Mouse (Mus musculus) embryonic facial prominence, embryonic 10.5 days (tissue): Measurements from ENCODE around the gene Arl10. TPM values are rescaled to one million over a fixed set of nuclear protein-coding genes. Genes with fewer than 3 reads are reported as not detected.

Experiments
- DNase-seq: peaks from one replicate; pipeline ENCODE4 v3.0.0-alpha.2; 2017; ENCODE audit warnings: low spot score
- H3K27ac ChIP-seq: fragments of 300-500 bp; sonication (generic); replicated peaks from 2 replicates; pipeline ENCODE4 v1.5.1; 2016; ENCODE audit warnings: mild to moderate bottlenecking
- H3K27me3 ChIP-seq: fragments of 300-500 bp; sonication (generic); replicated peaks from 2 replicates; pipeline ENCODE4 v1.6.1; 2016; ENCODE audit warnings: low read depth, mild to moderate bottlenecking; ENCODE audit not compliant: poor library complexity, severe bottlenecking
- H3K36me3 ChIP-seq: fragments of 300-500 bp; sonication (generic); replicated peaks from 2 replicates; pipeline ENCODE4 v1.6.1; 2016; ENCODE audit warnings: mild to moderate bottlenecking, moderate library complexity
- H3K4me1 ChIP-seq: fragments of 300-500 bp; sonication (generic); 2 replicates; pipeline ENCODE4 v1.6.1; 2016
- H3K4me3 ChIP-seq: fragments of 300-500 bp; sonication (generic); 2 replicates; pipeline ENCODE4 v1.5.1; 2016; ENCODE audit warnings: mild to moderate bottlenecking, moderate library complexity
- H3K9me3 ChIP-seq: fragments of 300-500 bp; sonication (generic); 2 replicates; pipeline ENCODE4 v1.6.1; 2016; ENCODE audit warnings: mild to moderate bottlenecking
- WGBS: fragments of 180-500 bp; shearing (Covaris S2); methylation state at CpG from one replicate; pipeline ENCODE4 v1.1.7; 2016; 5-methylcytosine and 5-hydroxymethylcytosine counted together
- polyA plus RNA-seq: library from polyadenylated mRNA; unstranded; fragments of >200 nt; fragmentation: Nextera tagmentation; extraction: Ambion mirVana; gene quantifications from 2 replicates; pipeline ENCODE4 v1.2.1, GENCODE M21; 2016

The Arl10 gene
- polyA plus RNA-seq, 1 experiment from 2014 or later: 29.6 TPM

DNA sequence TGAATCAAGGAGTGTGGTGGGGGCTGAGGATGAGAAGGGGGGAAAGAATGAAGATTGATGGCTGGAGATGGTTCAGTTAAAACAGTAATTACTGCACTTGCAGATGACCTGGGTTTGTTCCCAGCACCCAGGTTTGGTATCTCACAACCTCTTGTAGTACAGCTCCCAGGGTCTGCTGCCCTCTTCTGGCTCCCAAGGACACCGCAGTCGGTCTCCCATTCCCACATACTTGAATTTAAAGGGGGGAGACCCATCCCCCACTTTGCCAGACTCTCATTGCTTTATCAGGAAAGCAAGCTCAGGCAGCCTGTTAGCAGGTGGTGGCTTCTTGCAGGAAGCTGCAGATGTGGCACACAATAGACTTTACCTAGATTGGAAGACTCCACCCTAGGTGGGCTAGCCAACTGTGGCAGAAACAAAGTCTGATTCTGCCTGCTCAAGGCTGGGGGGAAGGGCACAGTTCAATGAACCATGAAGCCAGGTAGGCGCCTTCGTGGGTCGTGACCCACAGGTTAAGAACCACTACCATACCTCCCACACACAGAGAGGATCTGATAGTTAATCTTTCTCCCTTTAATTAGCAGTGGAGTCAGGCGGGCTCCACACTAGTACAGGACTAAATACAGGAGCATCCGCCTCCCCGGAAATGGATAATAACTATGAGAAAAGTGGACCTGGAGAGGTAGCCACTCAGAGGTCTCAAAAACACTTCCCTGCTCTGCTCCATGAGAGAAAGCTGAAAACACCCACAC lies 9.0 kb upstream of the Arl10 start:
- Histone ChIP-seq H3K4me3 (peak overlapping the region; percentile 89), H3K27me3 (no peaks in the 10 kb centered on the region), H3K4me1 (peaks cover 21% of the 10 kb centered on the region), H3K36me3 (peaks cover 31% of the 10 kb centered on the region), H3K27ac (peak overlapping the region; percentile 94), H3K9me3 (no peaks in the 10 kb centered on the region)
- DNase-seq: peak; percentile 61
- WGBS: 37% methylated on average over 8 of the region's 8 CpGs

DNA sequence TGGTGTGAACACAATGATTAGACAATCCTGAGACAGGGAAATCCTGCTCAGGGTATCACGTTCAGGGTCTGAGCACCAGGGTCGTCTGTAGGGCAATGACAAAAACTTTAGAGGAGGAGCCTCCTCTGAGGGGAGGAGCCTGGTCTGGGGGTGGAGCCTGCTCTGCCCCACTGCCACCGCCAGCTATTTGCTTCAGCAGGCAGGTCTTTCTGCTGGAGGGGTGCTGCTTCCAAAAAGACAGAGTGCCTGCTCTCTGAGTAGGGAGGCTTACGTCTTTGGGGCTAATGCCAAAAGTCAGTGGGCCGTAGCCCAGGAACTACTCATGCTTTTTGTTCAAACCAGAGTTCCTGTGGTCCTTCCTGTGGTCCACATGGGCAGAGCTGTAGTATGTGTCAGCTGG lies 6.4 kb upstream of the Arl10 start:
- H3K4me3 ChIP-seq: no peak overlapping the region
- DNase-seq: no peak
- H3K36me3 ChIP-seq: peaks cover 5% of the 10 kb centered on the region
- peaks cover 8% of the 10 kb centered on the region for H3K27me3 ChIP-seq
- H3K4me1 ChIP-seq: peaks cover 21% of the 10 kb centered on the region
- no peak overlapping the region for H3K27ac ChIP-seq
- no peaks in the 10 kb centered on the region for H3K9me3 ChIP-seq
- 41% methylated on average over 5 of the region's 5 CpGs for WGBS

DNA sequence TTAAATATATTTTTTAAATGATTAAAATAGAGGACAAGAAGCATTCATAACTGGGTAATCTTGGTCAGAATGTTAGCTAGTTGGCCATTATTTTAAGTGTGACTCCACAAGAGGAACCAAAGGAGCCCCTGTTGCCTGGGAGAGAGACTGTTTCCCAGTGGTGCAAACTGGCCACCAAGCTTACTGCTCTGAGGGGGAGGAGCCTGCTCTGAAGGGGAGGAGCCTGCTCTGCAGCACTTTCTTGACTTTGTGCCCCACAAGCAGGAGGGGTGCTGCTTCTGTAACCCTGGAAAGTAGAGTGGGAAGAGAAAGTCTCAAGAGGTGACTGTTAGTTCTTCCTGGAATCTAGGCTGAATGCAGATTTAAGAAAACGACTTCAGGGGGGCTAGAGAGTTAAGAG lies 5.5 kb upstream of the Arl10 start:
- peaks cover 16% of the 10 kb centered on the region for H3K4me1 ChIP-seq
- peaks cover 17% of the 10 kb centered on the region for H3K27me3 ChIP-seq
- WGBS: 49% methylated on average over 1 of the region's 1 CpGs
- H3K9me3 ChIP-seq: no peaks in the 10 kb centered on the region
- H3K27ac ChIP-seq: no peak overlapping the region
- DNase-seq: no peak
- H3K4me3 ChIP-seq: no peak overlapping the region
- H3K36me3 ChIP-seq: no peaks in the 10 kb centered on the region

- H3K9me3 ChIP-seq: no peaks in the 10 kb centered on the region
- H3K27me3 ChIP-seq: peaks cover 18% of the 10 kb centered on the region
- no peak for DNase-seq
- H3K4me3 ChIP-seq: no peak overlapping the region
- H3K36me3 ChIP-seq: no peaks in the 10 kb centered on the region
- peaks cover 15% of the 10 kb centered on the region for H3K4me1 ChIP-seq
- WGBS: 75% methylated on average over 4 of the region's 4 CpGs
- H3K27ac ChIP-seq: no peak overlapping the region
Observed at GRCm38 (mm10) chr13:54570736-54571135, 4.1 kb upstream of the Arl10 start.

DNA sequence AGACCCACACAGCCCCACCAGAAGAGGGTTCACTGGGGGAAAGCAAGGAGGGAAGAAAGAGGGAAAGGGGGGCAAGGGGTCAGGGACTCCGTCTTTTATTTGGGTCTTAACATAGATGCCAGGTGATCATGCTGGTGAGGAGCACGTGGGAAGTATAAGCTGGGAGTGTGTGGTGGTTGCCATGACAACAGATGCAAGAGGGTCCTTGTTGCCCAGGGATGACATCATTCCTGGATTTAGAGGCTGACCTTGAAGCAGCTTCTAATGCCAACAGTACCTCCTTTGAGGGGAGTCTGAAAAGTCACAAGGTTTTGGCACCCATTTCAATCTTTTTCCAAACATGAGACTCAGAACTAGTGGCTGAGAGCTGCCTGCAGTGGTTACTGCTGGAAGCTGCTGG lies 3.2 kb upstream of the Arl10 start:
- 54% methylated on average over 2 of the region's 2 CpGs for WGBS
- Histone ChIP-seq H3K27ac (no peak overlapping the region), H3K4me3 (no peak overlapping the region), H3K36me3 (peaks cover 6% of the 10 kb centered on the region), H3K9me3 (no peaks in the 10 kb centered on the region), H3K4me1 (peaks cover 21% of the 10 kb centered on the region), H3K27me3 (peaks cover 18% of the 10 kb centered on the region)
- no peak for DNase-seq

DNA sequence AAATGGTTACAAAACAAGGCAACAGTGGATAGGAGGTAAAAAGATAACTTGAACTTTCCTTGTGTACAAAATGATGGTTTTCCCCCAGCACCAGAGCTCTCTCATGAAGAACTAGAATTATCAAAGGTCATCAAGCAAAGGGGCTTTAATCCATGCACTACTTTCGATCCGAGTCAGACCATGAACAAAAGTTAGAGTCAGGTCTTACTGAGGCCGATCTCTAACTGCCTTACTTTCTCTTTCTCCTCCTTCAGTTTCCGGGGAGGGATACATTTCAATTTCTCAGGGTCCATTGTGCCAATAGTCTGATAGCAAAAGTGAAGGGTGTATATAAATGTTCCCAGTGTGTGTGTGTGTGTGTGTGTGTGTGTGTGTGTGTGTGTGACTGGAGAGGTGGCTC lies 2.2 kb upstream of the Arl10 start:
- Histone ChIP-seq H3K27me3 (peaks cover 18% of the 10 kb centered on the region), H3K36me3 (peaks cover 16% of the 10 kb centered on the region), H3K27ac (no peak overlapping the region), H3K4me3 (no peak overlapping the region), H3K9me3 (no peaks in the 10 kb centered on the region), H3K4me1 (peaks cover 24% of the 10 kb centered on the region)
- no peak for DNase-seq
- WGBS: 81% methylated on average over 4 of the region's 4 CpGs

DNA sequence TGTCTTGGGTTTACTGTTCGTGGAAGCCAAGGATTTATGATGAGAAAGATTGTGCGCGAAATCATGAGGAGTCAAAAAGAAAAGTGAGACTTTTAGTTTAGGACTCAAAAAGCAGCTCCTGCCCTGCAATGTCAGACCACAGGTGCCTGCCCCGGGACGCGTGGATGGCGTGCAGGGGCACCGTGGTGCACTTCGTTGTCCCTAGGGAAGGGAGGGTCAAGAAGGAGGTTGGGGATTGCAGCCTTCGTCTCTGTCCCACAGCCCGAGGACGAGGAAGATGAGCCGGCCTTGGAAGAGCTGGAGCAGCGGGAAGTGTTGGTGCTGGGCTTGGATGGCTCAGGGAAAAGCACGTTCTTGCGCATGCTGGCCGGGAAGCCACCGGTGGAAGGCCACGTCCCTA lies 674 bp downstream of the Arl10 start:
- WGBS: 3% methylated on average over 19 of the region's 19 CpGs
- Histone ChIP-seq H3K4me1 (peaks cover 24% of the 10 kb centered on the region), H3K27ac (peak overlapping the region; percentile 93), H3K4me3 (peak overlapping the region; percentile 88), H3K27me3 (peaks cover 18% of the 10 kb centered on the region), H3K9me3 (no peaks in the 10 kb centered on the region), H3K36me3 (peaks cover 45% of the 10 kb centered on the region)
- peak; percentile 37 for DNase-seq

GRCm38 (mm10) chr13:54577652-54578507 lies 3.1 kb downstream of the Arl10 start:
- H3K4me1 ChIP-seq: peaks cover 24% of the 10 kb centered on the region
- no peak overlapping the region for H3K27ac ChIP-seq
- peaks cover 15% of the 10 kb centered on the region for H3K27me3 ChIP-seq
- DNase-seq: no peak
- no peak overlapping the region for H3K4me3 ChIP-seq
- peaks cover 69% of the 10 kb centered on the region for H3K36me3 ChIP-seq
- no peaks in the 10 kb centered on the region for H3K9me3 ChIP-seq
- 88% methylated on average over 21 of the region's 21 CpGs for WGBS

DNA sequence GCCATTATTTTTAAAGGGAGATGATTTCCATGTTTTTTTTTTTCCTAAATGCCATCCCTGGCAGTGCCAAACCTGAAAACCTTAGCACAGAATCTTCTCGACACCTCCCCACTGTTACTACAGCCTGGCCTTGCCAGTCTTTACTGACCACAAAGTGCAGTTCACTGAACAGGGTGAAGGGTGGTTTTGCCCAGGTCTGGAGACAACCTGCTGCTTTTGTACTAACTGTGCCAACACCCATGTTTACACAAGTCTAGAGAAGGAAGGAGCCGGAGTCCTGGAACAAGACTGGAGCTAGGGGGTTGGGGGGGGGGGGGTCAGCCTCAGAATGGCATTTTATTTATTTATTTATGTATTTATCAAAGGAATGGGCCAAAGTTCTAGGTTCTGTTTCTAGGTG lies 6.6 kb downstream of the Arl10 start:
- no peak for DNase-seq
- H3K9me3 ChIP-seq: no peaks in the 10 kb centered on the region
- peaks cover 10% of the 10 kb centered on the region for H3K4me1 ChIP-seq
- H3K36me3 ChIP-seq: peaks cover 100% of the 10 kb centered on the region
- 86% methylated on average over 2 of the region's 2 CpGs for WGBS
- H3K27me3 ChIP-seq: no peaks in the 10 kb centered on the region
- H3K27ac ChIP-seq: no peak overlapping the region
- H3K4me3 ChIP-seq: no peak overlapping the region

GRCm38 (mm10) chr13:54582126-54582525 lies 7.3 kb downstream of the Arl10 start:
- H3K27me3 ChIP-seq: no peaks in the 10 kb centered on the region
- H3K9me3 ChIP-seq: no peaks in the 10 kb centered on the region
- no peak overlapping the region for H3K4me3 ChIP-seq
- peaks cover 100% of the 10 kb centered on the region for H3K36me3 ChIP-seq
- 83% methylated on average over 10 of the region's 10 CpGs for WGBS
- H3K4me1 ChIP-seq: 0 out of 2 replicates have a peak, but pooled peaks cover 5% of the 10 kb centered on the region
- no peak overlapping the region for H3K27ac ChIP-seq
- DNase-seq: no peak

GRCm38 (mm10) chr13:54582860-54583259 lies 8.0 kb downstream of the Arl10 start:
- Histone ChIP-seq H3K36me3 (peaks cover 100% of the 10 kb centered on the region), H3K27me3 (no peaks in the 10 kb centered on the region), H3K9me3 (no peaks in the 10 kb centered on the region), H3K27ac (no peak overlapping the region), H3K4me3 (no peak overlapping the region), H3K4me1 (0 out of 2 replicates have a peak, but pooled peaks cover 2% of the 10 kb centered on the region)
- 84% methylated on average over 5 of the region's 5 CpGs for WGBS
- DNase-seq: no peak

DNA sequence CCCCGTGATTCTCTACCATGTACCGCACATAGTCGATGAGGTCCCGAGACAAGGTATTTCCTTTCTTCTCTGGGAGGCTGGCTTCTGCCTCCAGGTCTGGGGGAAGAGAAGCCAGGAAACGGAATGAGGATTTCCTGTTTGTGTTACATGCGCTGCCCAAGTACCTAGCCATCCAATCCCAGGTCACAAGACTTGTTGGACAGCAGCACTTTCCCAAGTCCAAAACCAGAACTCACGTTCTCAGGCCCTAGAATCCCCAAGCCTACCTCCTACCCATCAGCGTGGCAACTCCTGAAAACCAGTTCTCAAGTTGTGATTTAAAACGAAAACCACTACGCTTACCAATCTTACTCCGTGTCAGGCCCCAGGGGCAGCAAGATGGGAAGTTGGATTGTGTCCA lies 11.0 kb downstream of the Arl10 start:
- no peaks in the 10 kb centered on the region for H3K9me3 ChIP-seq
- no peak for DNase-seq
- H3K27ac ChIP-seq: no peak overlapping the region
- H3K4me3 ChIP-seq: no peak overlapping the region
- WGBS: 92% methylated on average over 11 of the region's 11 CpGs
- H3K36me3 ChIP-seq: peaks cover 79% of the 10 kb centered on the region
- H3K4me1 ChIP-seq: peaks cover 13% of the 10 kb centered on the region
- H3K27me3 ChIP-seq: no peaks in the 10 kb centered on the region
